Mouse (Mus musculus) left cerebral cortex, postnatal 10 days (tissue): Measurements from ENCODE around the gene Gramd1c. TPM values are rescaled to one million over a fixed set of nuclear protein-coding genes. Genes with fewer than 3 reads are reported as not detected.

Experiments used
- microRNA-seq: library from miRNA; unstranded; fragments of <30 nt; microRNA quantifications from one replicate; pipeline ENCODE4 v1.2.0, GENCODE M21; 2022
- total RNA-seq, 2 experiments: library from RNA; stranded (reverse); gene quantifications; 2 replicates each; pipeline ENCODE4 v1.2.3; 2021

Gene Gramd1c
- total RNA-seq, 2 experiments from 2014 or later, result 2.2 to 2.9 TPM

Small RNA genes lying within 50 kb of the gene (microRNA-seq; reads per million reads assigned to microRNA genes)
- gene Mir3470b, result not detected

Other genes starting within 250 kb of the Gramd1c start
- gene Ccdc191, start 173.5 kb downstream of the Gramd1c start, total RNA-seq, result 1 to 10 TPM; 2.3 to 2.5 TPM
- 10 to 100 TPM; 24.9 to 29.2 TPM for gene Qtrt2, start 136.5 kb downstream of the Gramd1c start, total RNA-seq
- 10 to 100 TPM; 30.6 to 33.7 TPM for gene Zdhhc23, start 83.6 kb downstream of the Gramd1c start, total RNA-seq
- 100 to 1,000 TPM; 413 to 416 TPM for gene Atp6v1a, start 76.4 kb upstream of the Gramd1c start, total RNA-seq
- 10 to 100 TPM; 53.9 to 55.2 TPM for gene Naa50, start 76.5 kb upstream of the Gramd1c start, total RNA-seq
- gene Usf3, start 109.9 kb upstream of the Gramd1c start, total RNA-seq, result 10 to 100 TPM; 32.6 to 33.5 TPM